Mouse (Mus musculus): ENCODE data around the gene Gm10717. TPM values are rescaled to one million over a fixed set of nuclear protein-coding genes. Genes with fewer than 3 reads are reported as not detected.
"Not testable (repeated sequence)": the region's sequence is repeated elsewhere in the genome, so short reads cannot be mapped to it uniquely, and the experiment has no call there.

The Gm10717 gene
- polyA plus RNA-seq, 1 experiment from 2014 or later = 0.44 TPM

- H3K36me3 ChIP-seq (ENCODE audit: control insufficient read depth, insufficient read depth, low read length); H3K4me3 ChIP-seq (ENCODE audit: low read length); H3K4me1 ChIP-seq (replicated peaks; ENCODE audit: control insufficient read depth, insufficient read depth, low read length); H3K27me3 ChIP-seq (ENCODE audit: control insufficient read depth, insufficient read depth, low read depth, low read length); H3K9me3 ChIP-seq (ENCODE audit: control insufficient read depth, low read length); H3K4me2 ChIP-seq (ENCODE audit: low read depth, low read length); H3K9ac ChIP-seq (ENCODE audit: low read length); H3K27ac ChIP-seq (ENCODE audit: low read length); ATAC-seq (ENCODE audit: low read depth): not testable (repeated sequence)
- WGBS = 72% methylated on average over 9 of the region's 13 CpGs
Measured at GRCm38 (mm10) chr9:3023312-3023984, 1.8 kb upstream of the Gm10717 start, which contains the start of gene Gm10718. TSS of gene Gm10718 (plus strand) at chr9:3023547.

- not testable (repeated sequence) for H3K36me3 ChIP-seq (ENCODE audit: control insufficient read depth, insufficient read depth, low read length); H3K4me3 ChIP-seq (ENCODE audit: low read length); H3K4me2 ChIP-seq (ENCODE audit: low read depth, low read length); H3K27me3 ChIP-seq (ENCODE audit: control insufficient read depth, insufficient read depth, low read depth, low read length); H3K27ac ChIP-seq (ENCODE audit: low read length); H3K4me1 ChIP-seq (replicated peaks; ENCODE audit: control insufficient read depth, insufficient read depth, low read length); ATAC-seq (ENCODE audit: low read depth); H3K9ac ChIP-seq (ENCODE audit: low read length); H3K9me3 ChIP-seq (ENCODE audit: control insufficient read depth, low read length)
- 66% methylated on average over 15 of the region's 16 CpGs for WGBS
Measured at GRCm38 (mm10) chr9:3023985-3024648, 1.1 kb upstream of the Gm10717 start.

GRCm38 (mm10) chr9:3025653-3026052 is 436 bp downstream of the Gm10717 start:
- ATAC-seq (ENCODE audit: low read depth); H3K27me3 ChIP-seq (ENCODE audit: control insufficient read depth, insufficient read depth, low read depth, low read length): not testable (repeated sequence)

GRCm38 (mm10) chr9:3026136-3026535 is 919 bp downstream of the Gm10717 start:
- 78% methylated on average over 5 of the region's 5 CpGs for WGBS
- H3K36me3 ChIP-seq (ENCODE audit: control insufficient read depth, insufficient read depth, low read length); ATAC-seq (ENCODE audit: low read depth); H3K27ac ChIP-seq (ENCODE audit: low read length); H3K27me3 ChIP-seq (ENCODE audit: control insufficient read depth, insufficient read depth, low read depth, low read length); H3K9me3 ChIP-seq (ENCODE audit: control insufficient read depth, low read length); H3K4me2 ChIP-seq (ENCODE audit: low read depth, low read length); H3K4me3 ChIP-seq (ENCODE audit: low read length); H3K4me1 ChIP-seq (replicated peaks; ENCODE audit: control insufficient read depth, insufficient read depth, low read length); H3K9ac ChIP-seq (ENCODE audit: low read length): not testable (repeated sequence)

More at GRCm38 (mm10) chr9:3025653-3026052, 436 bp downstream of the Gm10717 start:
- H3K4me1 ChIP-seq (replicated peaks; ENCODE audit: control insufficient read depth, insufficient read depth, low read length); H3K4me3 ChIP-seq (ENCODE audit: low read length); H3K4me2 ChIP-seq (ENCODE audit: low read depth, low read length); H3K9me3 ChIP-seq (ENCODE audit: control insufficient read depth, low read length); H3K9ac ChIP-seq (ENCODE audit: low read length); H3K36me3 ChIP-seq (ENCODE audit: control insufficient read depth, insufficient read depth, low read length); H3K27ac ChIP-seq (ENCODE audit: low read length): not testable (repeated sequence)
- 64% methylated on average over 4 of the region's 6 CpGs for WGBS

- not testable (repeated sequence) for H3K27ac ChIP-seq (ENCODE audit: low read length); H3K9me3 ChIP-seq (ENCODE audit: control insufficient read depth, low read length); H3K27me3 ChIP-seq (ENCODE audit: control insufficient read depth, insufficient read depth, low read depth, low read length); H3K4me2 ChIP-seq (ENCODE audit: low read depth, low read length); H3K4me1 ChIP-seq (replicated peaks; ENCODE audit: control insufficient read depth, insufficient read depth, low read length); ATAC-seq (ENCODE audit: low read depth); H3K4me3 ChIP-seq (ENCODE audit: low read length); H3K9ac ChIP-seq (ENCODE audit: low read length); H3K36me3 ChIP-seq (ENCODE audit: control insufficient read depth, insufficient read depth, low read length)
- WGBS = 64% methylated on average over 9 of the region's 9 CpGs
Measured at GRCm38 (mm10) chr9:3026741-3027140, 1.5 kb downstream of the Gm10717 start.

- 73% methylated on average over 9 of the region's 9 CpGs for WGBS
- H3K36me3 ChIP-seq (ENCODE audit: control insufficient read depth, insufficient read depth, low read length); H3K4me3 ChIP-seq (ENCODE audit: low read length); H3K27ac ChIP-seq (ENCODE audit: low read length); H3K9me3 ChIP-seq (ENCODE audit: control insufficient read depth, low read length); H3K9ac ChIP-seq (ENCODE audit: low read length); H3K27me3 ChIP-seq (ENCODE audit: control insufficient read depth, insufficient read depth, low read depth, low read length); H3K4me2 ChIP-seq (ENCODE audit: low read depth, low read length); ATAC-seq (ENCODE audit: low read depth); H3K4me1 ChIP-seq (replicated peaks; ENCODE audit: control insufficient read depth, insufficient read depth, low read length): not testable (repeated sequence)
Measured at GRCm38 (mm10) chr9:3027200-3027599, 2.0 kb downstream of the Gm10717 start.

GRCm38 (mm10) chr9:3029276-3030000 is 4.2 kb downstream of the Gm10717 start:
- H3K27me3 ChIP-seq (ENCODE audit: control insufficient read depth, insufficient read depth, low read depth, low read length) = not testable (repeated sequence)
- 66% methylated on average over 12 of the region's 16 CpGs for WGBS

GRCm38 (mm10) chr9:3030677-3031318 is 5.6 kb downstream of the Gm10717 start:
- H3K4me2 ChIP-seq (ENCODE audit: low read depth, low read length); H3K4me3 ChIP-seq (ENCODE audit: low read length); H3K36me3 ChIP-seq (ENCODE audit: control insufficient read depth, insufficient read depth, low read length); H3K27ac ChIP-seq (ENCODE audit: low read length); H3K9me3 ChIP-seq (ENCODE audit: control insufficient read depth, low read length); H3K9ac ChIP-seq (ENCODE audit: low read length); H3K4me1 ChIP-seq (replicated peaks; ENCODE audit: control insufficient read depth, insufficient read depth, low read length); H3K27me3 ChIP-seq (ENCODE audit: control insufficient read depth, insufficient read depth, low read depth, low read length); ATAC-seq (ENCODE audit: low read depth): not testable (repeated sequence)
- WGBS = 70% methylated on average over 2 of the region's 10 CpGs

More at GRCm38 (mm10) chr9:3029276-3030000, 4.2 kb downstream of the Gm10717 start:
- H3K4me3 ChIP-seq (ENCODE audit: low read length); H3K36me3 ChIP-seq (ENCODE audit: control insufficient read depth, insufficient read depth, low read length); H3K4me1 ChIP-seq (replicated peaks; ENCODE audit: control insufficient read depth, insufficient read depth, low read length); H3K4me2 ChIP-seq (ENCODE audit: low read depth, low read length); H3K27ac ChIP-seq (ENCODE audit: low read length); H3K9me3 ChIP-seq (ENCODE audit: control insufficient read depth, low read length); H3K9ac ChIP-seq (ENCODE audit: low read length); ATAC-seq (ENCODE audit: low read depth): not testable (repeated sequence)

- H3K4me2 ChIP-seq (ENCODE audit: low read depth, low read length); H3K4me1 ChIP-seq (replicated peaks; ENCODE audit: control insufficient read depth, insufficient read depth, low read length); ATAC-seq (ENCODE audit: low read depth); H3K4me3 ChIP-seq (ENCODE audit: low read length); H3K27me3 ChIP-seq (ENCODE audit: control insufficient read depth, insufficient read depth, low read depth, low read length); H3K9ac ChIP-seq (ENCODE audit: low read length); H3K36me3 ChIP-seq (ENCODE audit: control insufficient read depth, insufficient read depth, low read length); H3K9me3 ChIP-seq (ENCODE audit: control insufficient read depth, low read length); H3K27ac ChIP-seq (ENCODE audit: low read length): not testable (repeated sequence)
- WGBS = no CpG with 5 or more reads among the region's 8 CpGs
Measured at GRCm38 (mm10) chr9:3034299-3034698, 9.1 kb downstream of the Gm10717 start, which contains the start of gene Gm17535. TSS of gene Gm17535 (plus strand) at chr9:3034599.

All from lung, embryonic 16.5 days (tissue).